Comparison of ENCODE assay signal across 8 mouse cellular contexts in the genomic region with DNA sequence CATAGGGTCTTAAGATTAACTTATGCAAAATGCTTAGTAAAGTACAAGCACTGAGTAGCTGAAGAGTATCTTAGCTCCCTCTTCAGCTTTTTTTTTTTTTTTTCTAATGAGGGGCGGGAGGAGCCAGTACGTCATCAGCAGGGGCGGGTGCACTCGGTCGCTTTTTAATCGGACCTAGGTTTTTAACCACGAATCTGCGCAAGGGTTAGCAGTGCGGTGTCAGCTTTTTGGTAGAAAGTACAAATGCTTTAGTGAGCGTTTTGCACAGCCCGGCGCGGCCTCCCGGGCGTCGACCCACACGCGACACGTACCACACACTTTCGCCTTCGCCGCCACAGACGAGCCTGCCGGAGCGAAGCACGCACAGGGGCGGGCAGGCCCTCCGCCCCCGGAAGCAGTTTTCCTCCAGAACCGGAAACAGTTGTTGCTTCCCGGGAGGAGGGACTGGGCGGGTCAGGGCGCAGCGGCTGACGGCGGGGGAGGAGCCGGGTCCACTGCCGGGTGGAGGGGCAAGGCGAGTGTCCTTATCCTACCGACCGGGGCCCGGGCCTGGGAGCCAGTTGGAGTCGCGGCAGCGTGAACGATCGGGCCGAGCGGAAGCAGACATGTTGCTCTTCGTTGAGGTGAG. TPM values are rescaled to one million over a fixed set of nuclear protein-coding genes. Genes with fewer than 3 reads are reported as not detected.
DNase-seq lines count a peak whose midpoint lies in the region; ATAC-seq and TF ChIP-seq lines count a peak whose summit lies in the region.

No protein-coding gene starts in this region.

- peak; percentile 87 for ATAC-seq in activated CD4-positive, CD25-positive, alpha-beta regulatory T cell, adult 4 months
- peak; percentile 90 for ATAC-seq in inflammation-experienced regulatory T-cells, adult 6 months
- peak; percentile 94 for ATAC-seq in megakaryocyte-erythroid progenitor cell, adult 5-6 weeks (replicated peaks; ENCODE audit: low FRiP score, low TSS enrichment, poor library complexity, severe bottlenecking)

- TF ChIP-seq CTCF in cortical plate, adult 2 months (IDR thresholded peaks at IDR 0.05; ENCODE audit: extremely low read depth, insufficient read depth, low read length) = no peak

- peak; percentile 71; the same call in 1 of the 2 replicates for TF ChIP-seq POLR2A in cortical plate, adult 2 months (IDR thresholded peaks at IDR 0.05; ENCODE audit: extremely low read depth, insufficient read depth, low read length)

- peak; percentile 95 for DNase-seq in gastrocnemius, postnatal 10 days
- peak; percentile 92 to 98 for DNase-seq in left cerebral cortex, postnatal 10 days (ENCODE audit: extremely low spot score in 1 of 2, low spot score in 2 of 2)
- DNase-seq in right cerebral cortex, postnatal 25 days = peak; percentile 97
- DNase-seq in urinary bladder, postnatal 4 days (ENCODE audit: low spot score in 2 of 2) = peak; percentile 96

- peak overlapping the region; percentile 82 for H3K4me3 ChIP-seq in cortical plate, adult 2 months (ENCODE audit: insufficient read depth, low read length)

- H3K27ac ChIP-seq in cortical plate, adult 2 months (ENCODE audit: insufficient read depth, low read length) = peak overlapping the region; percentile 97

- intact Hi-C loops in left cerebral cortex, postnatal 10 days (cut with DNase I) = no loop called here

- no peaks in the 10 kb centered on the region; the same call in 1 of the 2 replicates for H3K4me1 ChIP-seq in cortical plate, adult 2 months (ENCODE audit: control insufficient read depth, insufficient read depth, low read length)

RNA-seq across cellular contexts. Expression of gene Larp4, which starts 2.6 kb away (rescaled TPM):
- 10 to 100 TPM; 39.4 to 46.5 TPM for polyA plus RNA-seq in activated CD4-positive, CD25-positive, alpha-beta regulatory T cell, adult 4 months (2017; shearing (Covaris generic))
- 22.8 and 23.1 TPM in 2 replicates for polyA plus RNA-seq in cortical plate, adult 2 months (2012; rRNA removed)
- total RNA-seq in gastrocnemius, postnatal 10 days (2021) = 10 to 100 TPM; 39.6 to 43.7 TPM
- polyA plus RNA-seq in inflammation-experienced regulatory T-cells, adult 6 months (2017; shearing (Covaris generic)) = 10 to 100 TPM; 40.2 to 43.1 (median 41.0) TPM
- total RNA-seq in left cerebral cortex, postnatal 10 days (2021) = 10 to 100 TPM; 47.2 to 53.2 TPM
- total RNA-seq in megakaryocyte-erythroid progenitor cell, adult 5-6 weeks (2014; fragmentation: Nextera tagmentation) = 103 and 124 TPM in 2 replicates
- total RNA-seq in megakaryocyte-erythroid progenitor cell, adult 5-6 weeks (2017) = 121 and 122 TPM in 2 replicates

RNA-seq across cellular contexts. Expression of gene Fam186a, which starts 5.6 kb away (rescaled TPM):
- polyA plus RNA-seq in activated CD4-positive, CD25-positive, alpha-beta regulatory T cell, adult 4 months (2017; shearing (Covaris generic)) = not detected
- 0.04 TPM in 2 replicates for polyA plus RNA-seq in cortical plate, adult 2 months (2012; rRNA removed)
- total RNA-seq in gastrocnemius, postnatal 10 days (2021) = under 1 TPM; 0.05 to 0.18 TPM
- polyA plus RNA-seq in inflammation-experienced regulatory T-cells, adult 6 months (2017; shearing (Covaris generic)) = not detected
- total RNA-seq in left cerebral cortex, postnatal 10 days (2021) = not detected
- not detected in 2 replicates for total RNA-seq in megakaryocyte-erythroid progenitor cell, adult 5-6 weeks (2014; fragmentation: Nextera tagmentation)
- not detected in 2 replicates for total RNA-seq in megakaryocyte-erythroid progenitor cell, adult 5-6 weeks (2017)

Comparison
In these comparisons a context has a peak if more than half of its experiments do, and no peak if none do; other contexts are left out.
1. Peak in every context shown above with its lines: DNase-seq, ATAC-seq, H3K4me3 ChIP-seq and H3K27ac ChIP-seq.